Mouse (Mus musculus): ENCODE results near the gene Tcf3.
A peak's percentile ranks its signal among the peaks of the same experiment; 100 is the strongest.

The Tcf3 gene

GRCm38 (mm10) chr10:80433513-80434232, at the start of gene Tcf3:
TSS of gene Tcf3 (minus strand) at chr10:80433647.
- DNase-seq: peak; percentile 95

DNA sequence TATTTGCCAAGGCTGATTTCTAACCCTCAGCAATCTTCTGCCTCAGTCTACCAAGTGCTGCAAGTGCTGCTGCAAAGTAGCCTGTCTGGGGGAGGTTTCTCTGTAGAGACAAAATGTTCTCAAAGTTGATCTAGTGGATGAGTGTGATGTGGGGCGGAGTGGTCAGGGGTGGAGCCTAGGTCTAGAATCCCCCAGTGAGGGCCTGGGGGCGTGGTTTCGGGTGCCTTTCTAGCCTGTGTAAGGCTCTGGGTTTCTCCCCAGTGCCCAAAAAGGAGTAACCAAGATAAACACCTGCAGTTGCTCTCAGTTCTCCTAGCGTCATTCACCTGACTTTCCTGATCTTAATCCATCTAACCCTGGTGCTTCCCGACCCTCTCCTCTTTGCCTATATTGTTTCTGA, 47.6 kb upstream of the Tcf3 start:
- DNase-seq: no peak

DNA sequence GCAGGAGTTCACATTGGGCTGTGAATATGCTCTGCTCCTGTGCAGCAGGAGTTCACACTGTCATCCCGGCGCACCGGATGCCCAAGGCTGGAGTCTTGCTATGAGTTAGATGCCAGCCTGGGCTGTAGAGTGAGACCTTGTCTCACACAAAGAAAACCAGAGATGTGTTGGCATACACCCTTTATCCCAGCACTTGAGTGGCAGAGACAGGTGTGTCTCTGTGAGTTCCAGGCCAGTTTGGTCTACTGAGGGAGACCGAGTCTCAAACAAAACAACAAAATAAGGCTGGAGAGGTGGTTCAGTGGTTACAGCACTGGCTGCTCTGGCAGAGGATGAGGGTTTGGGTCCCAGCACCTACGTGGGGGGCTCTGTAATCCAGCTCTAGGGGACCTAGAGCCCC, 45.1 kb upstream of the Tcf3 start:
- no peak for DNase-seq

GRCm38 (mm10) chr10:80475290-80475959, 42.0 kb upstream of the Tcf3 start:
- peak; percentile 92 for DNase-seq

- DNase-seq: no peak
Observed at GRCm38 (mm10) chr10:80465066-80465465, 31.6 kb upstream of the Tcf3 start.

GRCm38 (mm10) chr10:80464381-80465035, 31.1 kb upstream of the Tcf3 start:
- DNase-seq: peak; percentile 11

GRCm38 (mm10) chr10:80461346-80461745, 27.9 kb upstream of the Tcf3 start:
- no peak for DNase-seq

GRCm38 (mm10) chr10:80460324-80460723, 26.9 kb upstream of the Tcf3 start:
- no peak for DNase-seq

DNA sequence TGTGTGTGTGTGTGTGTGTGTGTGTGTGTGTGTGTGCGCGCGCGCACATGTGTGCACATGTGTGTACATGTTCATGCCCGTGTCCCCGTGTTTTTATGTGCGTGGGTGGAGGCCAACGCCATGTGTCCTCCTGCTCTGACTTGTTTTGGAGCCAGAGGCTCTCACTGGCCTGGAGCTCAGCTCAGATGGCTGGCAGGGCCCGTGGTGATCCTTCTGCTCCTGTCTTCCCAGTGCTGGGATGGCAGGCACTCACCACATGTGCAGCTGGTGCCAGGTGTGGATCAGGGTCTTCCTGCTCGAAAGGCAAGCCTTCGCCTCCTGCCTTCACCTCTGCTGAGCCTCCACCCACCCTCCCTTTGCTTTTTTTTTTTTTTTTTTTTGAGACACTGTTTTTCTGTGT, 26.2 kb upstream of the Tcf3 start:
- DNase-seq: no peak

DNA sequence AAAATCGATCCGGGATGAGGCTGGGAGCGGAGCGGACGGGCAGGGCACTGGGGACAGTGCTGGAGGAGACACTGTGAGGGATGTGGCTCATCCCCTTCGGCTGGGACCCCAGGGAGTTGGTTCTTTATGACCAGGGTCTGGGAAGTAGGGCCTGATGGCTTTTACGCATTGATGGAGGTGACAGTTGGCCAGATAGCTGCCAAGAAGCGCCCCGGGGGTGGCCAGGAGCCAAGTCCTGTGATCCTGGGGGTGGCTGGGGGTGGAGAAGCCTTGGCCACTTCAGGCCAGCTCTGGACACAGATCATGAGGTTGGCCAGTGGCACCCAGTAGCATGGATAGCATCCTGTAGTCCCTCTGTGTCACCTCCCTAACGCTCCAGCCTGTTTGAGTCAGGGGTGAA, 25.8 kb upstream of the Tcf3 start:
- DNase-seq: no peak

DNA sequence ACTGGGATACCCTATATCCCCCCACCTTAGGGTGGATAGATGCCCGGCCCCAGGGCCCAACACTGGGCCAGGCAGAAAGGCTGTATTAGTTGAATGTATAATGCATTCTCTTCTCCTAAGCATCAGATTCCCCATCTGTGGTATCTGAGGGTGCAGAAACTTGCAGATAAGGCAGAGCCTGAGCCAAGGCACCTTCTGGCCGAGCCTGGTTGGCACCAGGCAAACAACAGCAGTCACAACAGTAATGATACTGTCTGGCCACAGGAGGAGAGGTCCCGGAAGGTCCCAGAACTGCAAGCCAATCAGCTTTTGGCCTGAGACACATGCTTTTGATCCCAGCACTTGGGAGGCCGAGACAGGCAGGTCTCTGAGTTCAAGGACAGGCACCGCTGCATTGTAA, 22.2 kb upstream of the Tcf3 start:
- DNase-seq: no peak

DNA sequence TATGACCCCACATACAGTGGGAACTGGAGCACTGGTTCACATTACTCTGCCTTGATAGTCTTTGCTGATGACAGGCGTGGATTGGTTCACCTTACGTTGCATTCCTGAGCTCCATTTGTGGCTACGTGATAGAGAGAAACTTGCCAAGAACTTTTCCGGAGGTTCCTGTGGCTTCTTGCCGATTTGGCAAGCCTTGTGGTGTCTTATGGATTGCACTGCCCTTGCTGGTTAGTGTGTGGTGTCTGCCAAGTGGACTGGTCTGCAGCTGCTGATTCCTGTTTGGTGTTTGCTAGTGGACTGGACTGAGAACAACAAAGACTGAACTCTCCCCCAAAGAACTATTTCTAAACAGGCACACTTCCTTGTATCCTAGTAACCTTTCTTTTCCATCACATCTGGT, 21.3 kb upstream of the Tcf3 start:
- no peak for DNase-seq

DNA sequence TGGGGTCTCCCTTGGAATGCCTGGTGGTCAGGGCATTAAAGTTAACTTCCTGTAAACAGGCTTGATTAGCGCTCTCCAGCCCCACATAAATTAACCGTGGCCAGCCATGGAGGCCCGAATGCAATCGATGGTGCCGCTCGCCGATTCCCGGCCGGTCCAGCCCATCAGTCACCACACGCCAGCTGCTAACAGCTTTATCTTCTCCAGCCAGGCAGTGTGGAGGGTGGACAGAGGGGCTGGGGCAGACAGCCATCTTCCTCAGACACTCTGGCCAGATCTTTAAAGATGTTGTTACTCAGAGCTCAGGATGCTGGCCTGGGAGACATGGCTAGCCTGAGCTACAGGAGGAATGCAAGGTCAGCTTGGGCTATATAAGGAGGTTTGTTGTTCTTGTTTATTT, 20.2 kb upstream of the Tcf3 start:
- no peak for DNase-seq

- no peak for DNase-seq
Observed at GRCm38 (mm10) chr10:80450599-80450998, 17.2 kb upstream of the Tcf3 start.

- peak; percentile 86 for DNase-seq
Observed at GRCm38 (mm10) chr10:80445898-80446601, 12.6 kb upstream of the Tcf3 start.

GRCm38 (mm10) chr10:80445052-80445451, 11.6 kb upstream of the Tcf3 start:
- no peak for DNase-seq

- DNase-seq: peak; percentile 39
Observed at GRCm38 (mm10) chr10:80444339-80445045, 11.0 kb upstream of the Tcf3 start.

DNA sequence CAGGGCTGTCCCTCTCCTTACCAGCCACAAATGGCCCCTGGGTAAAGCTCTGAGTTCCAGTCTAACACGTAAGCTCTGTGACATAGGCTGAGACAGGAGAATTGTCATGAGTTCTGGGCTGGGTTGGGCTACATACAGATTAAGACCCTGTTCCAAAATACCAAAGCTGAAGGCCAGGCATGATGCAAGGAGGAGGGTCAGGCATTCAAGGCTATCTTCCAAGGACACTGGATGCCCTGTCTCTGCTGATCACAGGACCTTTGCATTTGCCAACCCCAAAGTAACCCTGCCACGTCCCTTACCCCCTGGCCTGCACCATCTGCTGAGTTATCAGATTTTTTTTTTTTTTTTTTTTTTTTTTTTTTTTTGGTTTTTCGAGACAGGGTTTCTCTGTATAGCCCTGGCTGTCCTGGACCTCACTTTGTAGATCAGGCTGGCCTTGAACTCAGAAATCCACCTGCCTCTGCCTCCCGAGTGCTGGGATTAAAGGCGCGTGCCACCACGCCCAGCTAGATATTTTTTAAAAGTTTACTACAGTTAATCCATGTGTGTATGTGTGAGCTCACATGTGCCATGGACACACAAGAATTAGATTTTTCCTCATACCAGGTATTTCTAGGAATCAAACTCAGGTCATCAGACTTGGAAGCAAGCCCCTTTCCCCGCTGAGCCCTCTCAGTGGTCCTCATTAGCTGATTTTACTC, 10.3 kb upstream of the Tcf3 start:
- no peak for DNase-seq

DNA sequence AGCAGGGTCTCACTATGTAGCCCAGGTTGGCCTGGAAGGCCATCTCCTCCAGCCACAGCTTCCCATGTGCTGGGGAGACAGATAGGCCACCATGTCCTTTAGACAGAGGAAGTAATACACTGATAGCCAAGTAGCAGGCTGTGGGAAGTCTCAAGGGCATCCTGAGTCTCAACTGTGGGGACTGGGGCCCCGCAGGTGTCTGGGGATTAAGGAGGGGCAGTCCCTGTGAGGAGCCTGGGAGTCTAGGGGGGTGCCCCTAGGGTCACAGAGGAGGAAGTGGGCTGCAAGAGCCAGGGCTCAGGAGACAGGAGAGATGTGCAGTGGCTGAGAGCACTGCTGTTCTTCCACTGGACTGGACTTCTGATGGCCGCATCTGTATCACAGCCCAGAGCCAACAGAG, 9.5 kb upstream of the Tcf3 start:
- no peak for DNase-seq

GRCm38 (mm10) chr10:80441598-80441997, 8.2 kb upstream of the Tcf3 start:
- no peak for DNase-seq

DNA sequence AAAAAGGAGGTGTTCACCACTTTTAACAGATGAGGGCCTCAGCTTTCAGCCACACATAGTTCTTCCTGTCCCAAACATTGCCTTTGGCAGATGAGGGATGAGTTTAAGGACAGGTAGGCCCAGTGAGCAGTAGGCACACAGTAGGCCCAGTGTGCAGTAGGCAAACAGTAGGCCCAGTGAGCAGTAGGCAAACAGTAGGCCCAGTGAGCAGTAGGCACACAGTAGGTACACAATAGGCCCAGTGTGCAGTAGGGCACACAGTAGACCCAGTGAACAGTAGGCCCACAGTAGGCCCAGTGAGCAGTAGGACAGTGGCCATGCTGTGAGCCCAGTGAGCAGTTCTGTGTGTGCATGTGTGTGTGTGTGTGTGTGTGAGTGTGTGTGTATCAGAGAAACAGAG, 6.6 kb upstream of the Tcf3 start:
- DNase-seq: no peak

DNA sequence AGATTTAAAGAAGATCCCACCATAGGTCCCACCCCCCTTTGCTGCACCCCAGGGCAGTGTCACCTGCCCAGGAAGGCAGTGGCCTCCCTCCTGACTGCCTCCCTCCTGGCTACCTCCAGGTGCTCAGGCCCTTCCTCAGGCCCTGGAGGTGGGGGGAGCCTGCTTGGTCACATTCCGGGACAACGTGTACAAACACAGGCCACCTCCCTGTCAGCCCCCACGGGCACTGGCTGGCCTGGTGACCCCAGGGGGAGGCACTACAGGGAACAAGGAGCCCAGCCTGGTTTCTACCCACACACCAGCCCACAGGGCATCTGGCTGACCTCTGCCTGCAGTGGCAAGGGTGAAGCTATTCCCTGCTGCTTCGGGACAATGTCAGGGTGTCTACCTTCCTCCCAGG, 4.5 kb upstream of the Tcf3 start:
- no peak for DNase-seq
